Mouse (Mus musculus) liver, embryonic 14.5 days (tissue): ENCODE measurements at regions not wholly inside any gene's neighbourhood (a gene's known extent, or its start where the extent isn't known, plus 50 kb on each side); places are given as distances from the start of the nearest gene placed in this dataset.

Source experiments
- CTCF ChIP-seq: IDR thresholded peaks from 2 replicates; pipeline ENCODE4 v1.5.1; 2016; ENCODE audit warnings: antibody characterized with exemption, low read depth, control low read depth
- EP300 ChIP-seq: IDR thresholded peaks from 2 replicates; pipeline ENCODE4 v1.6.1; 2016; ENCODE audit warnings: antibody characterized with exemption, low read depth

DNA sequence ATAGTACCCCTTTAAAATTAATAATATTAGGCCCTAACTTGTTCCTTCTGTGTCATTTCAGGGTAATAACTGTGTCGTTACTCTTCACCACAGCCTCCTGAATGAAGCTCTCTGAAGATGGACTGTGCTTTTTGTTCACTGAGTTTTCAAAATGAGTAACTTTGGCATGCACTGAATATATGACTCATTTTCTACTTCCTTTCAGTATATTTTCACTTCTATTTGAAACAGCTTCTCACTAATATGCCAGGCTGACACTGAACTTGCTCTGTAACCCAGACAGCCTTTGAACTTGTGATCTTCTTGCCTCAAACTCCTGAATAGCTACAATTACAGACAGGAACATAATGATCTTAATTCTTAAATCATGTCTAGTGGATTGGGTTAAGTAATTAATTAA lies 431.2 kb upstream of the Tenm2 start:
- TF ChIP-seq CTCF (no peak), EP300 (no peak)
